Mouse (Mus musculus) gastrocnemius, postnatal 36 days (tissue): Measurements from ENCODE around the gene Psip1. TPM values are rescaled to one million over a fixed set of nuclear protein-coding genes. Genes with fewer than 3 reads are reported as not detected.
"Not testable (repeated sequence)": the region's sequence is repeated elsewhere in the genome, so short reads cannot be mapped to it uniquely, and the experiment has no call there.

ENCODE experiments used
- DNase-seq, 2 experiments: peaks; one replicate each; pipeline ENCODE4 v3.0.0; 2022
- intact Hi-C: fragments of 180-260 bp; cut with DNase I; formaldehyde crosslinking; loops from one replicate; pipeline ENCODE4 v1.15.1; 2025
- long read RNA-seq, 2 experiments: library from polyadenylated mRNA; stranded (forward); transcript quantifications; one replicate each; pipeline ENCODE4 v2.0.0; 2021
- total RNA-seq, 2 experiments: library from RNA; stranded (reverse); gene quantifications; 2 replicates each; pipeline ENCODE4 v1.2.3; 2021

Psip1 gene
- total RNA-seq, result 10 to 100 TPM; 15.0 to 17.4 TPM
- long read RNA-seq, experiment 1, partial matches to known transcripts, result 2 of 11 reads
- long read RNA-seq, experiment 1, other reads (novel, unspliced or antisense), result 2 of 11 reads
- long read RNA-seq, experiment 2, transcript Psip1-201 (16 exons, 3,251 nt), result major isoform, 10 of 16 reads
- long read RNA-seq, experiment 2, partial matches to known transcripts, result 0 of 16 reads
- long read RNA-seq, experiment 2, other reads (novel, unspliced or antisense), result 4 of 16 reads

DNA sequence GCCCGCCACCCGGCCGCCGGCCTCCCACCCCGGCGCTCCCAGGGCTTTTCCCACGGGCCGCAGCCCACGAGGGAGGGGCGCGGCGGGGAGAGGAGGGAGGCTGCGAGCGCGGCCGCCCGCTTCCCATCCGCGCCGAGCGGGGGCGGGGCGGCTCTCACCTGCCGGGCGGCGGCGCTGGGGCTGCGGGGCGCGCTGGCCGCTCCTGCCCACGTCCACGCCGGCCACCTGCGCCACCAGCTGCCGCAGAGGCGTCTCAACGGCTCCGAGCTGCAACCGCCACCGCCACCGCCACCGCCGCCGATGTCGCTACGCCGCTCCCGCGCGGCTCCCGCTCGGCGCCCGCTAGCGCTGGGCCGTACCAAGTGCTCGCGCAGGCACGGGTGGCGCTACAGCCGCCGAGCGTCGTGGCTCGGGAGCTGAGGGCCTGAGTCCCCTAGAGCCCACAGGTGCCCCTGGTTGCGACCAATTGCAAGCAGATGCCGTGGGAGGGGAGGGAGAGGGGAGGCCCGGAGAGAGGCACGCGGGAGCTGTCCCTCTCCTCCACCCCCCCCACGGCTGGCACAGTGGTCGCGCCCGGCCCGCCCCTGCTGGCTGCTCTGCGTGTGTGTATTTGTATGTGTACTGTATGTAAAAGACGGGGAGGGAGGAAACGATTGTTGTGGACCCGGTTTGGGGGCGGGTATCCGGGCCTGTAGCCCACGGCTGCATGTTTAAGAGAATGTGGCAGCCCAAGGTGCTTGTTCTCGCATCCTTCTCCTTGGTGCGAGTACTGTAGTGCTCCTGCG, at the start of gene Psip1:
Psip1 (minus strand) TSS at position 343 of the 785 bp plus-strand sequence.
- peak; percentile 82 to 85 for DNase-seq
- intact Hi-C loops, result loop anchor here (2.0 to 5.0 kb wide), 2 partner anchors 38 to 86 kb away; partner anchors contain the start of gene Ccdc171

DNA sequence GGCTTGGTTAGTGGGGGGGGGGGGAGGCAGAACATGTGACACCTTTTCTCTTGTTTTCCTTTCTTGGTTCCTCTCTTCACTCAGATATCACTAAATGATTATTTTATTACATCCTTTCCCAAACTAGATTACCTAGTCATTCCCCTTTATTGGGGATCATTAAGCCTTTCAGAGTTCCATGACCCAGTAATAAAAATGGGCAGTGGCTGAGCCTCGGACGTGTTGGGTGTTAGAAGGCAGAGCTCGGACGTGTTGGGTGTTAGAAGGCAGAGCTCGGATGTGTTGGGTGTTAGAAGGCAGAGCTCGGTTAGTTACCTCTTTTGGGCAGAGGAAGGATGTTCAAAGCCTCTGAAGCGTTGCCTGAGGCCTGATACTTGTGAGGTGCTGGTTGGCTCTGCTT, 47.8 kb upstream of the Psip1 start:
- intact Hi-C loops, result no loop called here

DNA sequence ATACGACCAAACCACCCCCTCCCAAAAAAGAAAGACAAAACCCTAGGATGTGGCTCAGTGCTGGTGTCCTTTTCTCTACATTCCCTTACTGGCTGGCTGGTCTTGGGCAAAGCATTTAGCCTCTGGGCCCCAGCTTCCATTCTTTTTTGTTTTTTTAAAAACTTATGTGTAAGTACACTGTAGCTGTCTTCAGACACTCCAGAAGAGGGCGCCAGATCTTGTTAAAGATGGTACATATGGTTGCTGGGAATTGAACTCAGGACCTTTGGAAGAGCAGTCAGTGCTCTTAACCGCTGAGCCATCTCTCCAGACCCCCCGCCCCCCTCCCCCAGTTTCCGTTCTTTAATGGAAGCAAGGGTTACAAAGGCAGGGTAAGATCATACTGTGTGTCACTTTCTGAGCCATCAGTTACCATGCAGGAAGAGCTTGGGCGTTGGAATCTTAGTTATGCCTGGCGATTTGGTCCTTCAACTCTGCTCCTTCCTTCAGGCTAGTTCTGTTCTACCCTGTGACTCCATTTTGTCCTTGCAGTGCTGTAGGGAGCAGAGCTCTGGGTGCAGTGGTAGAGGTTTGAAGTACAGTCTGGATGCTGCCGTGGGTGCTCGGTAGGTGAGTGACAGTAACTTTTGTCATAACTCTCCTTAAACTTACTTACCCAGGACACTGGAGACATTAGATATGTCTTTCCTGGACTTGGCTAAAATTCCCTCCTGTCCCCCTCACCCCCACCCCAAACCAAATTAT, 47.1 kb upstream of the Psip1 start:
- intact Hi-C loops, result no loop called here

More for the DNA sequence above, 47.8 kb upstream of the Psip1 start:
- no peak for DNase-seq

DNA sequence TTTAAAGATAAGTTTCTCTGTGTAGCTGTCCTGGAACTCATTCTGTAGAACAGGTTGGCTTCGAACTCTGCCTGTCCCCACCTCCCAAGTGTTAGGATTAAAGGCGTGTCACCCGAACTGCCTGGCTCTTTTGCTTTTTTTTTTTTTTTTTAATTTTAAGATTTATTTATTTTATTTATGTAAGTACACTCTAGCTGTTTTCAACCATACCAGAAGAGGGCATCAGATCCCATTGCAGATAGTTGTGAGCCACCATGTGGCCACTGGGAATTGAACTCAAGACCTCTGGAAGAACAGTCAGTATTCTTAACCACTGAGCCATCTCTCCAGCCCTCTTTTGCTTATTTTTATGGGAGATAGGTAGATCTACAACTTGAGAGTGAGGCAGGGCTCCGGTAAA, 43.8 kb upstream of the Psip1 start:
- intact Hi-C loops, result not testable (repeated sequence)

More for the DNA sequence above, 47.1 kb upstream of the Psip1 start:
- no peak for DNase-seq

DNA sequence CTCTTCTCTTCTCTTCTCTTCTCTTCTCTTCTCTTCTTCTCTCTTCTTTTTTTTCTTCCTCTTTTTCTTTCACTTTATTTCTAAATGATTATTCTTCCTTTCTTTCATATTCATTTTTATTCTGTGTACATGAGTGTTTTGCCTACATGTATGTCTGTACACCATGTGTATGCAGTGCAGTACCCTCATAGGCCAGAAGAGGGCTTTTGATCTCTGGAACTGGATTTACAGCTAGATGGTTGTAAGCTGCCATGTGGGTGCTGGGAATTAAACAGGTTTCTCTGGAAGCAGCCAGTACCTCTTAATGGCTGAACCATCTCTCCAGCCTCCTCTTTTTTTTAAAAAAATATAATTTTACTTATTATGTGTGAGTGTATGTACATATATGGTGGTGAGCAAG, 41.7 kb upstream of the Psip1 start:
- intact Hi-C loops, result no loop called here
- DNase-seq, result no peak

More for the DNA sequence above, 43.8 kb upstream of the Psip1 start:
- DNase-seq, result not testable (repeated sequence)

DNA sequence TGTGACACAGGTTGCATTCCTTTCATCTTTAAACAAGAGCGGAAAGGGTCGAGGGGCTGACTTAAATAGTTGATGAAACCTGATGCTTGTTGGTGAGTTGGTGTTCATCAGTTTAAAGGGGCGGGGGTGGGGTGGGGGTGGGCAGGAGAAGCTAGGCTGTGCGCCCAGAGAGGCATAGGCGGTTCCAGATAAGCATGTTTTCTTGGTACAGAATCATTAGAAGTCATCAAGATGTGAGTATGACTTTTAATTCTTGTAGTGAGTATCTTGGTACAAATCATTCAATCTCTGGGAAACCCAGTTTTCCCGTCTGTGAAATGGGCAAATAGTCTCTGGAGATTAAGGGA, 40.7 kb upstream of the Psip1 start:
- no peak for DNase-seq
- intact Hi-C loops, result no loop called here

DNA sequence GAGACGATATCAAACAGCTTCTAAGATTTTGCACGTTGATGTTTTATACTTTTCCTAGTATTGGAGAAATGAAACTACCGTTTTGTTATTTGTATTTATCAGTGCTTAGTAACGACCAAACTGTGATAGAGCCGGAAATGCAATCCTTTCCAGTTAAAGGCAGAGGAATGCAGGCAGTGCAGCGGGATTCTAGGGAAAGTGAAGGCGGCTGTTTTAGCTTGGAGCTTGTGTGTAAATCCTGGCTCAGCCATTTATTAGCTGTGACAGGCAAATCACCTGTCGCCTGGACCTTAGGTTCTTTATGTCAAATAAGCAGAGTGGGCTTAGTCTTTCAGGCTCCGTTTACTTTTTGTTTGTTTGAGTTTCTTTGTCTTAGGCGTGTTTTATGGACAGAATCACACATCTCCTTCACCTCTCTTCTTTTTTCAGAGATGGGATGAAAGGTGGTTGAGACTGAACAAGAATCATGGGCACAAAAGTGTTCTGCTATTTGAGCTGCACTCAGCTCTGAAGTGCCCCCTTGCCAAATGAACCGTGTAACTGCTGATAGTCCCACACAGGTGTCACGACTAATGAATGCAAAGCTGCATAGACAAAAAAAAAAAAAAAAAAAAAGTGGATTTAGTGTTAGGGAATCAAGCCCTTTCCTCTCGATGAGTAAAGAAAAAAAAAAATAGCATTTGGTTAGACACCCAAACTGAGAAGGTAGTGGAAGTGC, 40.2 kb upstream of the Psip1 start:
- intact Hi-C loops, result no loop called here
- no peak for DNase-seq

DNA sequence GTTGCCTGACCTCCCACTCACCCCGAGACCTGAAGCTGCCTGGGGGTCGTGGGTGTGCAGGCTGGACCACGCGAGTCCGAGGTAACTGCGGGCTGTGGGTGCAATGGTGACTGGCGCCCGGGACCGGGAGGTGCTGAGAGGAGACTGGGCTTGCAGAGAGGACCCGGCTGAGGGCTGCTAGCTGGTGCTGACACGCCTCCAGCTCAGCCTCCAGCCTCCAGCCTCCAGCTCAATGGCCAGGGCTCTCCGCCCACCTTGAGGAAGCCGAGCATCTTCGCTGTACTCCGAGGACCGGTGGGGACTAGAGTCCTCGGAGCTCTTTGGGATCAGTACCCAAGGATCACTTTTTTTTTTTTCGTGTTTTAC, 39.4 kb upstream of the Psip1 start:
- DNase-seq, result peak in 1 of 2 experiments; percentile 12

DNA sequence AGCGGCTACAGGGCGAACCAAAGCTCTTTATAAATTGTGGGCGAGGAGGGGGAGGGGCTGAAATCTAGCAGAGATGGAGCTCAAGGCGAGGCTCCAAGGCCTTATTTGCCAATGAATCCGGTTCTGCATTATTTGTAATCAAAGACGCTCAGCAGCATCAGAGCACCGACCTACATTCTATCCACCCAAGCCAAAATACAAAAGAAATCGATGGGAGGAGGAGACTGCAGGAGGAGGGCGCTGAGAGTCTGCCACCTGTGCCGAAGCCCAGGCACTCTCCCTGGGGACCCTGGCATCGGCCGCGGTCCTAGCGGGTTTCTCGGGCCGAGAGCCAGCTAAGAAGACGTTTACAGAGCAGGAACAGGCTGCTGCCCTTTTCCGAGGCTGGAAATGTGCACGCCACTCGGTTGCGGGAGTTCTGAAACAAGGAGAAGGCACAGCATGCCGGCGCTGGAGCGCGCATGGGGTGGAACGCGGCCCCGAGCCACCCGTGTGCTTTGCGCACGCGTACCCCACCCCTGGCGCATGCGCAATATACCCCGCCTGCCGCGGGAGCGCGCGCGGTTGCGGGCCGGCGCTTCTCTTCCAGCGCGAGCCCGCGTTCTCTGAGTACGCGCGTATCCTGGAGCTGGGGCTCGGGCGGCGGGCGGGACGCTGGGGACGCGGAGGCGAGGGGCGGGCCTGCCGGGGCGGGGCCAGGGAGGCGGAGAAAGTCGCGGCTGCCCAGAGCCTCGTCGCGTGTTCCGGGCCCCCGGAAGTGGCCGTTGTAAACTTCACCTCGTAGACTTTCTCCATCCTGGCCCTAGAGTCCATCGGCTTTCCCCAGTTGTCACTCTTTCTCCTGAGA, 38.8 kb upstream of the Psip1 start, which contains the start of gene Ccdc171:
Ccdc171 (plus strand) TSS at position 703 of the 847 bp plus-strand sequence.
- intact Hi-C loops, result loop anchor here (2.0 kb wide), 1 partner anchor 38 kb away; the partner anchor contains the start of gene Psip1
- DNase-seq, result peak; percentile 88 to 91

More for the DNA sequence above, 39.4 kb upstream of the Psip1 start:
- intact Hi-C loops, result loop anchor here (2.0 kb wide), 1 partner anchor 39 kb away; the partner anchor contains the start of gene Psip1

DNA sequence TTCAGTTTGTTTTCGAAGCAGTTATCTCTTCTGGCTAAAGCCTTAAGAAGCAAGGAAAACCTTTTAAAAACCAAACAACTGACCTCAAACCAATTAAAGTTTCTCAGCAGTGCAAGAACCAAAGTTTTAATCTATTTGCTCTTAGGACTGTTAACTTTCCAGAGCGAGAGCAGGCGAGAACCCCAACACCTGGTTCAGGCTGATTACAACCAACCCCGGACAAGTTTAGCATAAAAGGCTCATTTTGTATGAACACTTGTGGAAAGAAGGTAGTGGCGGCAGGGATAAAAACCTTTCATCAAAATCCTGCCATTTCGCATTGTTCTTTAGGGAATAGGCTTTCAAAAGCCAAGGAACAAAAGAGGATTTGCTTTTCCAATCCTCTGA, 38.2 kb upstream of the Psip1 start:
- intact Hi-C loops, result loop anchor here (2.0 kb wide), 1 partner anchor 38 kb away; the partner anchor contains the start of gene Psip1
- no peak for DNase-seq

DNA sequence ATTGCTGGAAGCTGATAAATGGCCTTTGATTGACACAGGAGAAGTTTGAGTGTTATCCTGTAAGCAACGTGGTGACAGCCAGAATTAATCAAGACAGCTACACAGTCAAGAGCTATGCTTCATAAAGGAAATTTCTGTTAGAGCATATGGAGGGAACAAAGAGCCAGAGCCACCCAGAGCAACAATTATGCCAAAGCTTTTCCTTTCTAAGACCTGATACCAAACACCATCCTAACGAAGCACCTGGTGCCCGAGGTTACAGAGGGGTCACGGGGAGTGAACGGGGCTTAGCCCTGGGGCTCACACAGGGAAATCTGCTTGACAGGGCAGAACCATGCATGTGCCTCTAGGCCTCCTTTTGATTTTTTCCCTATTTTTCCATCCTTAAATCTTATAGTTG, 35.8 kb upstream of the Psip1 start:
- DNase-seq, result no peak
- intact Hi-C loops, result no loop called here

DNA sequence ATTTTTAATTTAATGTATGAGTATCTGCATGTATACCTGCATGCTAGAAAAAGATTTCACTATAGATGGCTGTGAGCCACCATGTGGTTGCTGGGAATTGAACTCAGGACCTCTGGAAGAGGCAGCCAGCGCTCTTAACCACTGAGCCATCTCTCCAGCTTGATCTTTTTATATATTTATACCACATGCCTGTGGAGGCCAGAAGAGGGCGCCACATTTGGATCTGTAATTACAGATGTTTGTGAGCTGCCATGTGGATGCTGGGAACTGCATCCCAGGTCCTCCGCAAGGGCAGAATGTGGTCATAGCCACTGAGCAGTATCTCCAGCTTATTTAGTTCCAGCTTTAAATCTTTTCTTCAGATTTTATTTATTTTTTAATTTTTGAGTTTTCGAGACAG, 34.0 kb upstream of the Psip1 start:
- no peak for DNase-seq
- intact Hi-C loops, result no loop called here

DNA sequence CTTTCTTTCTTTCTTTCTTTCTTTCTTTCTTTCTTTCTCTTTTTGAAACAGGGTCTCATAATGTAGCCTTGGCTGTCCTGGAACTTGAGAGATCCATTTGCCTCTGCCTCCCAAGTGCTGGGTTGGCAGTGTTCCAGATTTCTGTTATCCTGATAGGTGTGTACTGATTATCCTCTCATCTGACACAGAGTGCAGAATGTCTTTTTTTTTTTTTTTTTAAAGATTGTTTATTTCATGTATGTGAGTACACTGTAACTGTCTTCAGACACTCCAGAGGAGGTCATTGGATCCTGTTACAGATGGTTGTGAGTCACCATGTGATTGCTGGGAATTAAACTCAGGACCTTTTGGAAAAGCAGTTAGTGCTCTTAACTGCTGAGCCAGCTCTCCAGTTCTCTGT, 33.5 kb upstream of the Psip1 start:
- intact Hi-C loops, result no loop called here
- DNase-seq, result no peak

DNA sequence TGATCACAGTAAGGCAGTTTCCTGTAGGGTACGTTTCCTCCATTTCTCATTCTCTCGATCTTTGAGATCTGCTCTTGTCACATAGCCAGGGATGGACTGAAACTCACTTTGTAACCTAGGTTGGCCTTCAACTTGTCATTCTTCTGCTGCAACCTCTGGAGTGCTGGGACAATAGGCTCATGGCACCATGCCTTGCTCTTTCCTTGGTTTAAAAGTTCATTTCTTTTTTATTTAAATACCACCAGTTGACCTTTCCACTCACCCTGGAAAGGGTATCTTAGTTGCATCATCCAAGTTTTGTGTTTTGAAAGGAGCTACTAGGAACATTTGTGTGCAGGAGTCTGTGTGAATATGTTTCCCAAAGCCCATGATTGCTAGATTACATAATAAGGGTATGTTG, 32.9 kb upstream of the Psip1 start:
- intact Hi-C loops, result no loop called here

DNA sequence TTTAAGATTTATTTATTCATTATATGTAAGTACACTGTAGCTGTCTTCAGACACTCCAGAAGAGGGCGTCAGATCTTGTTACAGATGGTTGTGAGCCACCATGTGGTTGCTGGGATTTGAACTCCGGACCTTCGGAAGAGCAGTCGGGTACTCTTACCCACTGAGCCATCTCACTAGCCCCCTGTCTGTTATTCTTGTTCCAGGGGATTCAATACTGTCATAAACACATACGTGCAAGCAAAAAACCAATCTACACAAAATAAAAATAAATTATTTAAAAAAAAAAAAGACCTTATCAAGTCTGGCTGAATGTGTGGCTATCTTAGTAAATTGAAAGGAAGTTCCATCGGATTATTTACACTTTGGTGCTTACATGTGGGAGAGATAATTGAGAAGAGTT, 29.9 kb upstream of the Psip1 start:
- DNase-seq, intact Hi-C loops: not testable (repeated sequence)

More for the DNA sequence above, 32.9 kb upstream of the Psip1 start:
- no peak for DNase-seq

DNA sequence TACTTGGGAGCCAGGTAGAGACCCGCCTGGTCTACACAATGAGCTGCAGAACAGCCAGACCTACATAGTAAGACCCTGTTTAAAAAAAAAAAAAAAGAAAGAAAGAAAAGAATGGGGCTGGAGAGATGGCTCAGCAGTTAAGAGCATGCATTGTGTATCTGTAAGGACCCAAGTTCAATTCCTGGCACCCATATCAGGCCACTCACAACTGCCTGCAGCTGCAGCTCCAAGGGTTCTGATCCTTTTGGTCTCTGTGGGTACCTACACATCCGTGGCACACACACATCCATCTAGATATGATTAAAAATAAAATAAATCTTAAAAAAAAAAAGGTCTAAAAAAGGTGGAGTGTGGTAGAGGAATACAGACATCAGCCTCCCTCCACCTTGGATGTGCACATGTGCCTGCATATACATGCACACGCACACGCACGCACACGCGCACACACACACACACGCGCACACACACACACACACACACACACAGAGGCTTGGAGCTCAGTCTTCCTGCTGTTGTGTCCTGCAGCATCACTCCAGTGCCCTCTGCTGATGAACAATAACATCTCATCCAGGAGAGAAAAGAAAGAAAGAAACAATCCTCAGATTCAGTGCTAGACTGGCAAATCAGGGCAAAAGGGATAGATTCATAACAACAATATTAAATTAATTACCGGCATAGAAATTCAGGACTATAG, 28.9 kb upstream of the Psip1 start:
- no peak for DNase-seq
- intact Hi-C loops, result no loop called here

DNA sequence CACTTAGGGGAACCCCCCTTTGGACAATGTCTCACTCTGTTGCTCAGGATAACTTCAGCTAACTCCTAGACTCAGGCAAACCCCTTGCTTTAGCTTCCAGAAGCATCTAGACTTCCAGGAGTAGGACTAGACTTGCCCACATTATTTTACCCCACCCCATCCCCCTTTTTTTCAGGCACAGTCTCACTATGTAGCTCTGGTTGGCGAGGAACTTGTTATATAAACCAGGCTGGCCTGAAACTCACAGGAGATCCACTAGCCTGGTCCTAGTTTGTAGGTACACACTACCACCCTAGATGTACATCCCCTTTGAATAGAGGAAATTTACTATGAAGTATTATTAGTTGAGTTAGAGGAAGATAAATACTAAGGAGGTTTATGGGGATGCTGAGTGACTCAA, 27.9 kb upstream of the Psip1 start:
- intact Hi-C loops, result no loop called here
- DNase-seq, result no peak

DNA sequence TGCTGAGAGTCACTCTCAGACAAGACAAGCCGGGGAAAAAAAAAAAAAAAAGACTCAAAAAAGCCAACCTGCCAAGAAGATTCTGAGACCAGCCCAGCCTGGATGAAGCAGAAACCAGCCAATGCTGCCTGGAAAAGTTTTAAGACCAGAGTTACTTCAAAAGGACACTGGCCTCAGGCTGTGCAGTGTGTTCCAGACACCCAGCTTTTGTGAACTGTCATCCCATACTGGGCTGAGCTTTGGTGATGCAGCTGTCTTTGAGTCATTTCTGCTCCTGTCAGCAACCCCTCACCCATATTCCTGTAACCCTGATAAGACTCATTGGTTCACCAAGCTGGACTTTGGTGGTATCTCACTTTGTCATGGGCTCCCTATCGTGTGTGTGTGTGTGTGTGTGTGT, 26.4 kb upstream of the Psip1 start:
- intact Hi-C loops, result no loop called here
- no peak for DNase-seq

DNA sequence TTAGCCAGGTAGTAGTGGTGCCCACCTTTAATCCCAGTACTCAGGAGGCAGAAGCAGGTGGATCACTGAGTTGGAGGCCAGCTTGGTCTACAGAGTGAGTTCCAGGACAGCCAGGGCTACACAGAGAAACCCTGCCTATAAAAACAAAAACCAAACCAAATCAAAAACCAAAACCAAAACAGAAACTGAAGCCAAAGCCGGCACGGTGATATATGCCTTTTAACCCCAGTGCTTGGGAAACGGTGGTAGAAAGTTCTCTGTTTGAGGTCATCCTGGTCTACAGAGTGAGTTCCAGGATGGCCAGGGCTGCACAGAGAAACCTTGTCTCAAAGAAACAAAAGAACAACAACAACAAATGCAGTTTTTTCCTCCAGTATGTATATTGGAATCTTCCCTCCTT, 26.0 kb upstream of the Psip1 start:
- intact Hi-C loops, result no loop called here
- DNase-seq, result no peak
